Mouse (Mus musculus): ENCODE measurements at regions not wholly inside any gene's neighbourhood (a gene's known extent, or its start where the extent isn't known, plus 50 kb on each side); places are given as distances from the start of the nearest gene placed in this dataset.
A peak's percentile ranks its signal among the peaks of the same experiment; 100 is the strongest.

GRCm38 (mm10) chr12:54312522-54313210, 109.0 kb upstream of the Egln3 start:
- Histone ChIP-seq H3K9ac (replicated peaks; ENCODE audit: low read depth, low read length) (peak overlapping the region; percentile 21; the same call in 1 of the 2 replicates), H3K4me1 (ENCODE audit: control insufficient read depth, insufficient read depth, low read length) (peaks cover 18% of the 10 kb centered on the region; the same call in 1 of the 2 replicates), H3K27ac (ENCODE audit: low read length) (no peak overlapping the region), H3K27me3 (ENCODE audit: control insufficient read depth, insufficient read depth, low read length) (no peaks in the 10 kb centered on the region), H3K4me3 (ENCODE audit: low read depth, low read length) (peak overlapping the region; percentile 28), H3K4me2 (replicated peaks; ENCODE audit: low read depth, low read length) (peak overlapping the region; percentile 71), H3K36me3 (ENCODE audit: control insufficient read depth, insufficient read depth, low read length) (no peaks in the 10 kb centered on the region), H3K9me3 (ENCODE audit: control insufficient read depth, low read depth, low read length) (no peaks in the 10 kb centered on the region)
- ATAC-seq (ENCODE audit: insufficient number of reproducible peaks, insufficient read depth, low FRiP score, low read depth): no peak
- 24% methylated on average over 14 of the region's 14 CpGs for WGBS

GRCm38 (mm10) chr12:54311896-54312521, 108.3 kb upstream of the Egln3 start:
- no peak overlapping the region for H3K4me3 ChIP-seq (ENCODE audit: low read depth, low read length)
- H3K4me2 ChIP-seq (replicated peaks; ENCODE audit: low read depth, low read length): no peak overlapping the region
- no peaks in the 10 kb centered on the region for H3K36me3 ChIP-seq (ENCODE audit: control insufficient read depth, insufficient read depth, low read length)
- no peaks in the 10 kb centered on the region for H3K27me3 ChIP-seq (ENCODE audit: control insufficient read depth, insufficient read depth, low read length)
- H3K9ac ChIP-seq (replicated peaks; ENCODE audit: low read depth, low read length): no peak overlapping the region
- H3K9me3 ChIP-seq (ENCODE audit: control insufficient read depth, low read depth, low read length): no peaks in the 10 kb centered on the region
- no peak overlapping the region for H3K27ac ChIP-seq (ENCODE audit: low read length)
- WGBS: 65% methylated on average over 4 of the region's 4 CpGs
- peaks cover 15% of the 10 kb centered on the region; the same call in 1 of the 2 replicates for H3K4me1 ChIP-seq (ENCODE audit: control insufficient read depth, insufficient read depth, low read length)
- no peak for ATAC-seq (ENCODE audit: insufficient number of reproducible peaks, insufficient read depth, low FRiP score, low read depth)

- peaks cover 12% of the 10 kb centered on the region; the same call in 1 of the 2 replicates for H3K4me1 ChIP-seq (ENCODE audit: control insufficient read depth, insufficient read depth, low read length)
- no peaks in the 10 kb centered on the region for H3K9me3 ChIP-seq (ENCODE audit: control insufficient read depth, low read depth, low read length)
- no peak overlapping the region for H3K4me3 ChIP-seq (ENCODE audit: low read depth, low read length)
- H3K27me3 ChIP-seq (ENCODE audit: control insufficient read depth, insufficient read depth, low read length): no peaks in the 10 kb centered on the region
- H3K9ac ChIP-seq (replicated peaks; ENCODE audit: low read depth, low read length): no peak overlapping the region
- ATAC-seq (ENCODE audit: insufficient number of reproducible peaks, insufficient read depth, low FRiP score, low read depth): no peak
- WGBS: 81% methylated on average over 4 of the region's 4 CpGs
- H3K27ac ChIP-seq (ENCODE audit: low read length): no peak overlapping the region
- no peaks in the 10 kb centered on the region for H3K36me3 ChIP-seq (ENCODE audit: control insufficient read depth, insufficient read depth, low read length)
- H3K4me2 ChIP-seq (replicated peaks; ENCODE audit: low read depth, low read length): no peak overlapping the region
These were observed 106.2 kb upstream of the Egln3 start for GRCm38 (mm10) chr12:54309874-54310273.

- Histone ChIP-seq H3K9ac (replicated peaks; ENCODE audit: low read depth, low read length) (no peak overlapping the region), H3K4me1 (ENCODE audit: control insufficient read depth, insufficient read depth, low read length) (peaks cover 12% of the 10 kb centered on the region; the same call in 1 of the 2 replicates), H3K9me3 (ENCODE audit: control insufficient read depth, low read depth, low read length) (no peaks in the 10 kb centered on the region), H3K4me3 (ENCODE audit: low read depth, low read length) (no peak overlapping the region), H3K27me3 (ENCODE audit: control insufficient read depth, insufficient read depth, low read length) (no peaks in the 10 kb centered on the region), H3K4me2 (replicated peaks; ENCODE audit: low read depth, low read length) (no peak overlapping the region), H3K36me3 (ENCODE audit: control insufficient read depth, insufficient read depth, low read length) (no peaks in the 10 kb centered on the region), H3K27ac (ENCODE audit: low read length) (no peak overlapping the region)
- ATAC-seq (ENCODE audit: insufficient number of reproducible peaks, insufficient read depth, low FRiP score, low read depth): no peak
- 85% methylated on average over 6 of the region's 6 CpGs for WGBS
These were observed 105.6 kb upstream of the Egln3 start for GRCm38 (mm10) chr12:54309219-54309618.

- no peak overlapping the region for H3K4me2 ChIP-seq (replicated peaks; ENCODE audit: low read depth, low read length)
- no peak overlapping the region for H3K27ac ChIP-seq (ENCODE audit: low read length)
- ATAC-seq (ENCODE audit: insufficient number of reproducible peaks, insufficient read depth, low FRiP score, low read depth): no peak
- H3K36me3 ChIP-seq (ENCODE audit: control insufficient read depth, insufficient read depth, low read length): no peaks in the 10 kb centered on the region
- no peak overlapping the region for H3K4me3 ChIP-seq (ENCODE audit: low read depth, low read length)
- H3K9me3 ChIP-seq (ENCODE audit: control insufficient read depth, low read depth, low read length): no peaks in the 10 kb centered on the region
- no peaks in the 10 kb centered on the region for H3K27me3 ChIP-seq (ENCODE audit: control insufficient read depth, insufficient read depth, low read length)
- WGBS: 90% methylated on average over 9 of the region's 9 CpGs
- no peak overlapping the region for H3K9ac ChIP-seq (replicated peaks; ENCODE audit: low read depth, low read length)
- no peaks in the 10 kb centered on the region for H3K4me1 ChIP-seq (ENCODE audit: control insufficient read depth, insufficient read depth, low read length)
These were observed 101.5 kb upstream of the Egln3 start for GRCm38 (mm10) chr12:54305135-54305630.

GRCm38 (mm10) chr12:54303746-54304145, 100.1 kb upstream of the Egln3 start:
- 88% methylated on average over 8 of the region's 8 CpGs for whole genome bisulfite sequencing
- no peak for ATAC-seq (ENCODE audit: insufficient number of reproducible peaks, insufficient read depth, low FRiP score, low read depth)
- Histone ChIP-seq H3K27ac (ENCODE audit: low read length) (no peak overlapping the region), H3K4me3 (ENCODE audit: low read depth, low read length) (no peak overlapping the region), H3K36me3 (ENCODE audit: control insufficient read depth, insufficient read depth, low read length) (no peaks in the 10 kb centered on the region), H3K9ac (replicated peaks; ENCODE audit: low read depth, low read length) (no peak overlapping the region), H3K27me3 (ENCODE audit: control insufficient read depth, insufficient read depth, low read length) (no peaks in the 10 kb centered on the region), H3K9me3 (ENCODE audit: control insufficient read depth, low read depth, low read length) (no peaks in the 10 kb centered on the region), H3K4me1 (ENCODE audit: control insufficient read depth, insufficient read depth, low read length) (no peaks in the 10 kb centered on the region), H3K4me2 (replicated peaks; ENCODE audit: low read depth, low read length) (no peak overlapping the region)

GRCm38 (mm10) chr12:54299506-54299905, 95.8 kb upstream of the Egln3 start:
- 66% methylated on average over 5 of the region's 5 CpGs for WGBS
- Histone ChIP-seq H3K4me3 (ENCODE audit: low read depth, low read length) (no peak overlapping the region), H3K4me1 (ENCODE audit: control insufficient read depth, insufficient read depth, low read length) (no peaks in the 10 kb centered on the region), H3K27ac (ENCODE audit: low read length) (no peak overlapping the region), H3K27me3 (ENCODE audit: control insufficient read depth, insufficient read depth, low read length) (no peaks in the 10 kb centered on the region), H3K4me2 (replicated peaks; ENCODE audit: low read depth, low read length) (no peak overlapping the region), H3K9ac (replicated peaks; ENCODE audit: low read depth, low read length) (no peak overlapping the region), H3K9me3 (ENCODE audit: control insufficient read depth, low read depth, low read length) (no peaks in the 10 kb centered on the region), H3K36me3 (ENCODE audit: control insufficient read depth, insufficient read depth, low read length) (no peaks in the 10 kb centered on the region)
- ATAC-seq (ENCODE audit: insufficient number of reproducible peaks, insufficient read depth, low FRiP score, low read depth): no peak

- Histone ChIP-seq H3K9me3 (ENCODE audit: control insufficient read depth, low read depth, low read length) (no peaks in the 10 kb centered on the region), H3K4me1 (ENCODE audit: control insufficient read depth, insufficient read depth, low read length) (no peaks in the 10 kb centered on the region), H3K4me3 (ENCODE audit: low read depth, low read length) (no peak overlapping the region), H3K4me2 (replicated peaks; ENCODE audit: low read depth, low read length) (no peak overlapping the region), H3K9ac (replicated peaks; ENCODE audit: low read depth, low read length) (no peak overlapping the region), H3K36me3 (ENCODE audit: control insufficient read depth, insufficient read depth, low read length) (no peaks in the 10 kb centered on the region), H3K27ac (ENCODE audit: low read length) (no peak overlapping the region), H3K27me3 (ENCODE audit: control insufficient read depth, insufficient read depth, low read length) (no peaks in the 10 kb centered on the region)
- WGBS: 67% methylated on average over 2 of the region's 2 CpGs
- no peak for ATAC-seq (ENCODE audit: insufficient number of reproducible peaks, insufficient read depth, low FRiP score, low read depth)
These were observed 89.6 kb upstream of the Egln3 start for GRCm38 (mm10) chr12:54293248-54293647.
